Mouse (Mus musculus): ENCODE results near the gene Rgp1.
A peak's percentile ranks its signal among the peaks of the same experiment; 100 is the strongest.

The Rgp1 gene

GRCm38 (mm10) chr4:43561997-43562768 is 16.3 kb upstream of the Rgp1 start, which contains the start of the genes Creb3 and Tln1:
Gene Creb3, plus strand, starts transcription at chr4:43562332.
Gene Tln1, minus strand, starts transcription at chr4:43562691.
- peak; percentile 88 for DNase-seq (ENCODE audit: low read depth, low spot score)

DNA sequence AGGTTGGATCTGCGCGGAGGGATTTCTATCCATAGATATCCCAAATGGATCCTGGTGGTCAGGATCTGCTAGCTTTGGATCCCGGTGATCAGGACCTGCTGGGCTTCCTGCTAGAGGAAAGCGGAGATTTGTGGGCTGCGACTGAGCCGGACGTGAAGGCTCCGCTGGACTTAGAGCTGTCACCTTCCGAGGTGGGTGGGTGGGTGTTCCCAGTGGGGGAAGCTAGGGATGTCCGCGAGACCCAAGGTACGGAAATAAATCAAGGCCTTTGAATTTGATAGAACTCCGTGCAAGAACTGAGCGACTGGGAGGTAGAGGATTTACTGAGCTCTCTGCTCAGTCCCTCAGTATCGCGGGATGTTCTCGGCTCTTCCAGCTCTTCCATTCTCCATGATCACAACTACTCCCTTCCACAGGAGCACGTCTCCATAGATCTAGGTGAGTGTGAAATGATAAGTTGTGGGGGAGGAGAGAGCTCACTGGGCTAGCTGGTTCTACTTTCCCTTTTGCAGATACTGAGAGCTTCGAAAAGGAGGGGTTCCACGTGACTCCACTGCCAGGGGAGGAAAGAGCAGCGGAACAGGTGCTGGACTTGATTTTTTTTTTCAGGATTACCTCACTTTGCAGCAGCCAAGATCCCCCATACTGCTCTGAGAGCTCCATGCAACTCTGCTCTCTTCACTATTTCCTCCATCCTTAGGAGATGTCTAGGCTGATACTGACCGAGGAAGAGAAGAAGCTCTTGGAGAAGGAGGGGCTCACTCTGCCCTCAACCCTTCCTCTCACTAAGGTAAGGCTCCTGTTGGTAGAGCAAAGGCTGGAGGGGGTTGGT is 15.5 kb upstream of the Rgp1 start:
- no peak for DNase-seq (ENCODE audit: low read depth, low spot score)

DNA sequence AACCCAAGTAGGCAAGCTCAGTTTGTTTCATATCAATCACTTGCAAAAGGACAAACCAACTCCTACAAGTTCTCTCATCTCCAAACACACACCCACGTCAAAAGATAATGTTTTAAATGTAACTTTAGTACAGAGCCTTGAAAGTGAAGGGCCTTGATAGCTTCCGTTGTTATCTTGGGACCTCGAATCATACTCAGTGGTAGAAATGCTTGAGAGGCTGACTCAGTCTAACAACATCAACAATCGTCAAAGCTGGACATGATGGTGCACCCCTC is 15.0 kb upstream of the Rgp1 start:
- no peak for DNase-seq (ENCODE audit: low read depth, low spot score)

GRCm38 (mm10) chr4:43564231-43564630 is 14.3 kb upstream of the Rgp1 start:
- no peak for DNase-seq (ENCODE audit: low read depth, low spot score)

- DNase-seq (ENCODE audit: low read depth, low spot score): no peak
These were observed 11.4 kb upstream of the Rgp1 start for GRCm38 (mm10) chr4:43567140-43567539.

GRCm38 (mm10) chr4:43571395-43572045 is 7.0 kb upstream of the Rgp1 start:
- DNase-seq (ENCODE audit: low read depth, low spot score): no peak

DNA sequence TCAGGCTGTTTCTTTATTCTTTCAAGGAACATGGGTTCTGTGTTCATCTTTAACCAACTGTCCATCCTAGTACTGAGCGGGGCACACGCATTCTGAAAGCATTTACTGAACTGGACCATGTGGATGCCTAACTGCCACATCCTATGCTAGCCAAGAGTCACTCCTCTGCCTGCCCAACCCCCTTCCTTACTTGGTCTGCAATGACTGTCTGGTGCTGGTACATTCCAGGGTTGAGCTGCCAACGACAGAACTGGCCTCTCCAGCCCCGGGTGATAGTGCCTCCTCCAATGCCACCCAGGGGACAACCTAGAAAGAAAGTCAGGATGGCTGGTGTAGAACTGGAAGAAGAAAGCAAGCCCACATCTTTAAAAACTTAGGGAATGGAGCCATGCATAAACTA is 5.0 kb upstream of the Rgp1 start:
- DNase-seq (ENCODE audit: low read depth, low spot score): no peak

DNA sequence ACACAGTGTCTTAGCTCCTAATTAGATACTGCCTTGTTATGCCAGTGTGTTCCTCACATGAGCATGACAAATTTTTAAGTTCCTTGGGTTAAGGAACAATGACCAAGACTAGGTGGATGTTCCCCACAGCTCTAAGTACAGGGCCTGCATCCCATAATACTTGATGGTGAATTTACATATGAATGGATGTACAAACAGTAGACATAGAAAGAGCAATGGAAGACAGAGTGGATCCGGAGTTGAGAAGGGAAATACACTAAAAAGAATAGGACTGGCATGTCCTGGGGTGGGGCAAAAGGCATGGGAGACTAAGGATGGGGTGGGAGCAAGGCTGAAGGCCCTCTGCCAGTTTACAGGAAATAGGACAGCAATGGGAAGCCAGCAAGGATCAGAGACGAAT is 3.2 kb upstream of the Rgp1 start:
- DNase-seq (ENCODE audit: low read depth, low spot score): no peak

DNA sequence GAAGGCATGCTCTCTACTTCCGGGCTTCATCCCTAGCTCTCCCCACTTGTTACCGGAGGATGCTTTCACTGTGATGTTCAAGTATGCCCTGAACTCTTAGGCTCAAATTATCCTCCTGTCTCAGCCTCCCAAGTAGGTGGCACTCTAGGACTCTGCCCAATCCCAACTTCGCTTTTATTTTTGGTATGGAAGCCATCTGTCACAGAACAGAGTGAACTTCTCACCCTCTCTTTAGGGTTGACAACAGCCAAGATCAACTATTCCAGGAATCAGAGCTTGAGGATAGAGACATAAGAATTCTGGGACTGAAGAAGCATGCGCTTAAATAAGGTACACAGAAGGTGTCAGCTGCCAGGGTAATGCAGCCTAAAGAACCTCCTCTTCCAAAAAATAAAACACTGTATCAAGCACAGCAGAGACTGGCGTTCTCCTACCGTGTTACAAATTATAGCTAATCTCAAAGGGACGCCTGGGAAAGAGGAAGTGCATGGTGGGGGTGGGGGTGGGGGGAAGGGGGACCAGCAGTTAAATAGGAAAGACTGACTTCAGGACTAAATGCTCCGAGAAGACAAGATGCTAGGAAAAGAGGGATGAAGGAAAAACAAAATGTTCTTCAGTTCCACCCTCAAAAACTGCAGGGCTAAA is 1.2 kb upstream of the Rgp1 start:
- no peak for DNase-seq (ENCODE audit: low read depth, low spot score)

GRCm38 (mm10) chr4:43579256-43579655 is 741 bp downstream of the Rgp1 start:
- DNase-seq (ENCODE audit: low read depth, low spot score): no peak

- no peak for DNase-seq (ENCODE audit: low read depth, low spot score)
These were observed 1.2 kb downstream of the Rgp1 start for GRCm38 (mm10) chr4:43579731-43580130.

- no peak for DNase-seq (ENCODE audit: low read depth, low spot score)
These were observed 2.2 kb downstream of the Rgp1 start for GRCm38 (mm10) chr4:43580721-43581120.

DNA sequence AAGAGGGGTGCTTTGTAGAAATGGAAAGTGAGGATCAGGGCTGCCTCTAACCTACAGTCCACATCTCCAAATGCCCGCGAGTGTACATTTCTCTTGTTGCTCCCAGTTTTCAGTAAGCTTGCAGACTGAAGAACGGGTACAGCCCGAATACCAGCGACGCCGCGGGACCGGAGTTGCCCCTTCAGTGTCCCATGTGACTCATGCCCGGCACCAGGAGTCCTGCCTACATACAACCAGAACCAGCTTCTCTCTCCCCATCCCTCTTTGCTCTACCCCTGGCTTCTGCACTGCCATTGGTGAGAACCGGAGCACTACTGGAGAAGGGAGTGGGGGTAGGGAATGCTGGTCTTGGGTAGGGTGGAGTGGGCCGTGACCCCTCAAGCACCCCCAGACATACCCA is 2.9 kb downstream of the Rgp1 start:
- no peak for DNase-seq (ENCODE audit: low read depth, low spot score)

DNA sequence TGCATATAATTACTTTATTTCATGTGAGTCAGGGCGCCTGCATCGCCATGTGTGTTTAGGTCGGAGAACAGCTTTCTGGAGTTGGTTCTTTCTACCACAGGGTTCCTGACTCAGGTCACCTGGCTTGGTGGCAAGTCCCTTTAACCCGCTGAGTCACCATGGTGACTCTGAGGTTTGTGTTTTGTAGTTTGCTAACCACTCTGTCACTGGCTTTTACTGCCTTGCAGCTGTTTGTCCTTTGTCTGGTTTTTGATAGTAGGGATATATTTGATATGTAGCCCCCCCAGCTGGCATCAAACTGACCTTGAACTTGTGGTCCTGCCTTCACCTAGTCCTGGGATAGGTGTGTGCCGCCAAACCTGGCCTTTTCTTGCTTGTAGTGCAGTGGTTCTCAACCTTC is 3.7 kb downstream of the Rgp1 start:
- no peak for DNase-seq (ENCODE audit: low read depth, low spot score)

DNA sequence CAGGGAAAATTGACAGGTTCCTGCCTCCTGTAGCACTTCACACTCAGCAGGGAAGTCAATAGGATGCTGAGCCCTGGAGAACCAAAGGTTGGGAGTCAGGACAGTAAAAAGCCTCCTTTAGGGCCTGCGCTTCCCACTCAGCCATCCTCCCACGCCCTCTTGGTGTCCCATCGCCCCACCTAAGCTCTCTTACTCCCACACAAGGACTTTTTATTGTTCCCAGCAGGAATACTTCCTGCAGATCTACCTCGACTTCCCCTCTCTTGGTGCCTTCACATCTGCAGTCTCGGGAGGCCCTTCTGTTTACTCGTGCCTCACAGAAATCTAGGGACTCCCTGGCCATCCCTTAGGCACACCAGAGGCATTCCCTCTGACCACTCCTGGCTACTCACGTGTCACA is 4.9 kb downstream of the Rgp1 start:
- DNase-seq (ENCODE audit: low read depth, low spot score): no peak

- no peak for DNase-seq (ENCODE audit: low read depth, low spot score)
These were observed 6.2 kb downstream of the Rgp1 start, which contains the start of gene Msmp for GRCm38 (mm10) chr4:43584444-43585416. Gene Msmp, minus strand, starts transcription at chr4:43584494.

DNA sequence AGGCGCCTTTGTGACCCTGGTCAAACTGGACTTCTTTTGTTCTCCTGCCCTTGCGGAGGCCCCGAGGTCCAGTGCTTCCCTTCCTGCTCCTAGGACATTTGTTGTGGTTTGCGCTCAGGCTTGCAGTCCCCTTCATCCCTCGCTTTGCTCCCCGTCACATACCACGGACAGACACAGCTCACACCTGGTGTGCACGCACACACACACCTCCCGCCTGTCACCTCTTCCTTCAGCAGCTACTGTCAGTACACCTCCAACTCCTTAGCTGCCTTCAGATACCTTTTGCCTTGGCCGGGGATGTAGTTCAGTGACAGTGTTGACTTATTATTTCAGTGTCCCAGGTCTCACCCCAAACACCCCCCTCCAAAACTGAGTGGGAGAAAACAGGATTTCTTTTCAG is 7.2 kb downstream of the Rgp1 start:
- DNase-seq (ENCODE audit: low read depth, low spot score): no peak

GRCm38 (mm10) chr4:43586411-43586810 is 7.9 kb downstream of the Rgp1 start:
- DNase-seq (ENCODE audit: low read depth, low spot score): no peak

DNA sequence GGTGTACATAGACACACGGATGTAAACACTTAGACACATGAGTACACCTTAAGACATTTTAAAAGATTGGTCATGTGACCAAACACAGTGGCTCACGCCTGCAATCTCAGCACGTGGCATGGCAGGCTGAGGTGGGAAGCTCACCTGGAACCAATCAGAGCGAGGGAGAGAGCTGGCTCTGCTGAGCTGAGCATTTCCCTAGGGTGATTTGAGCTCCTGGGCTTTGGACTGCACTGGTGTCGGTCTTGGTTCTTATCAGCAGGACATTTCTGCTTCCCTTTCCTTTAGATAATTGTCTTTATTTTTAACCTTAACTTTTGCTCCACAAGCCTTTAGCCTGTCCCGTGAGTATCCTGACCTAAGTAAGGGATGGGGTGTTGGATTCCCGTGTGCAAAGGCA is 9.2 kb downstream of the Rgp1 start:
- DNase-seq (ENCODE audit: low read depth, low spot score): no peak

GRCm38 (mm10) chr4:43591543-43591942 is 13.0 kb downstream of the Rgp1 start:
- DNase-seq (ENCODE audit: low read depth, low spot score): no peak

GRCm38 (mm10) chr4:43591961-43592360 is 13.4 kb downstream of the Rgp1 start:
- DNase-seq (ENCODE audit: low read depth, low spot score): no peak
